Mouse (Mus musculus) liver, adult 2 months (tissue): ENCODE results near the gene Meis2. TPM values are rescaled to one million over a fixed set of nuclear protein-coding genes. Genes with fewer than 3 reads are reported as not detected.
A peak's percentile ranks its signal among the peaks of the same experiment; 100 is the strongest.

Experiments
- DNase-seq: peaks from one replicate; pipeline ENCODE4 v3.0.0-alpha.2; 2011; ENCODE audit warnings: low read depth, low spot score; ENCODE audit errors: extremely low read depth
- H3K27ac ChIP-seq: fragments of 200-500 bp; replicated peaks from 2 replicates; pipeline ENCODE4 v1.5.1; 2012; ENCODE audit warnings: low read depth, mild to moderate bottlenecking, control low read depth, inconsistent platforms, low read length; ENCODE audit not compliant: insufficient read depth
- H3K27me3 ChIP-seq: fragments of 200-500 bp; 2 replicates; pipeline ENCODE4 v1.6.1; 2012; ENCODE audit warnings: mild to moderate bottlenecking, moderate library complexity, low read length, inconsistent platforms; ENCODE audit not compliant: control insufficient read depth, insufficient read depth
- H3K36me3 ChIP-seq: fragments of 200-500 bp; 2 replicates; pipeline ENCODE4 v1.6.1; 2012; ENCODE audit warnings: low read length, inconsistent platforms; ENCODE audit not compliant: control insufficient read depth, insufficient read depth
- H3K4me1 ChIP-seq: fragments of 200-500 bp; 2 replicates; pipeline ENCODE4 v1.6.1; 2011; ENCODE audit warnings: low read length; ENCODE audit not compliant: control insufficient read depth, insufficient read depth
- H3K4me3 ChIP-seq: fragments of 200-500 bp; 2 replicates; pipeline ENCODE4 v1.5.1; 2011; ENCODE audit warnings: low read depth, mild to moderate bottlenecking, control low read depth, low read length, moderate library complexity; ENCODE audit not compliant: insufficient read depth
- H3K79me2 ChIP-seq: fragments of 200-500 bp; 2 replicates; pipeline ENCODE4 v1.6.1; 2012; ENCODE audit warnings: inconsistent platforms, mild to moderate bottlenecking, low read length, moderate library complexity; ENCODE audit not compliant: control insufficient read depth, insufficient read depth
- H3K9ac ChIP-seq: fragments of 200-500 bp; 2 replicates; pipeline ENCODE4 v1.6.1; 2012; ENCODE audit warnings: low read depth, mild to moderate bottlenecking, control low read depth, inconsistent platforms, low read length
- CTCF ChIP-seq: fragments of 200-500 bp; IDR thresholded peaks from 2 replicates; pipeline ENCODE4 v1.5.1; 2011; ENCODE audit warnings: low read depth, low read length, control low read depth
- POLR2A ChIP-seq: fragments of 200-500 bp; IDR thresholded peaks from 2 replicates; pipeline ENCODE4 v1.6.1; 2011; ENCODE audit warnings: low read length, control low read depth; ENCODE audit not compliant: insufficient read depth; ENCODE audit errors: extremely low read depth
- WGBS: fragments of 180-500 bp; shearing (Covaris S2); methylation state at CpG from one replicate; pipeline ENCODE4 v1.1.7; 2018; 5-methylcytosine and 5-hydroxymethylcytosine counted together
- polyA plus RNA-seq: library from polyadenylated mRNA; depleted of rRNA; stranded (reverse); fragments of >200 nt; gene quantifications from 2 replicates; pipeline ENCODE4 v1.2.3, GENCODE M21; 2012
- total RNA-seq: library from RNA; depleted of rRNA; stranded (reverse); fragments of >200 nt; gene quantifications from 2 replicates; pipeline ENCODE4 v1.2.3, GENCODE M21; 2014

The Meis2 gene
- total and polyA plus RNA-seq, 2 experiments = 2.2 to 4.5 TPM

GRCm38 (mm10) chr2:116028127-116028526 lies 37.5 kb downstream of the Meis2 start:
- H3K27ac ChIP-seq = no peak overlapping the region
- 62% methylated on average over 3 of the region's 3 CpGs for WGBS

GRCm38 (mm10) chr2:116022876-116023275 lies 42.8 kb downstream of the Meis2 start:
- Histone ChIP-seq H3K79me2 (no peaks in the 10 kb centered on the region), H3K4me1 (peaks cover 3% of the 10 kb centered on the region; the same call in 1 of the 2 replicates), H3K4me3 (no peak overlapping the region), H3K36me3 (no peaks in the 10 kb centered on the region), H3K9ac (no peak overlapping the region), H3K27me3 (no peaks in the 10 kb centered on the region), H3K27ac (no peak overlapping the region)
- DNase-seq = no peak
- no peak for TF ChIP-seq POLR2A
- TF ChIP-seq CTCF = no peak
- WGBS = 91% methylated on average over 5 of the region's 5 CpGs

More at GRCm38 (mm10) chr2:116028127-116028526, 37.5 kb downstream of the Meis2 start:
- H3K79me2 ChIP-seq = no peaks in the 10 kb centered on the region
- no peak overlapping the region for H3K4me3 ChIP-seq
- DNase-seq = no peak
- TF ChIP-seq CTCF (no peak), POLR2A (no peak)
- H3K4me1 ChIP-seq = no peaks in the 10 kb centered on the region
- no peak overlapping the region for H3K9ac ChIP-seq
- H3K36me3 ChIP-seq = no peaks in the 10 kb centered on the region
- no peaks in the 10 kb centered on the region for H3K27me3 ChIP-seq

- no peaks in the 10 kb centered on the region for H3K79me2 ChIP-seq
- H3K36me3 ChIP-seq = no peaks in the 10 kb centered on the region
- H3K4me1 ChIP-seq = peaks cover 3% of the 10 kb centered on the region; the same call in 1 of the 2 replicates
- TF ChIP-seq CTCF = no peak
- TF ChIP-seq POLR2A = no peak
- H3K27me3 ChIP-seq = no peaks in the 10 kb centered on the region
- DNase-seq = no peak
- H3K27ac ChIP-seq = no peak overlapping the region
- no peak overlapping the region for H3K4me3 ChIP-seq
- WGBS = 80% methylated on average over 4 of the region's 4 CpGs
- no peak overlapping the region for H3K9ac ChIP-seq
These were observed 43.7 kb downstream of the Meis2 start for GRCm38 (mm10) chr2:116021931-116022330.

- 8% methylated on average over 9 of the region's 9 CpGs for WGBS
- no peaks in the 10 kb centered on the region for H3K36me3 ChIP-seq
- peak; percentile 80 for DNase-seq
- no peak overlapping the region for H3K4me3 ChIP-seq
- 0 out of 2 replicates have a peak overlapping the region, but pooled peaks have one; percentile 14 for H3K27ac ChIP-seq
- no peaks in the 10 kb centered on the region for H3K79me2 ChIP-seq
- H3K4me1 ChIP-seq = peaks cover 3% of the 10 kb centered on the region; the same call in 1 of the 2 replicates
- H3K27me3 ChIP-seq = no peaks in the 10 kb centered on the region
- no peak overlapping the region for H3K9ac ChIP-seq
- TF ChIP-seq CTCF (no peak), POLR2A (no peak)
These were observed 44.6 kb downstream of the Meis2 start for GRCm38 (mm10) chr2:116021046-116021445.

GRCm38 (mm10) chr2:116020451-116020951 lies 45.1 kb downstream of the Meis2 start:
- DNase-seq = no peak
- Histone ChIP-seq H3K27ac (no peak overlapping the region), H3K79me2 (no peaks in the 10 kb centered on the region), H3K4me1 (peaks cover 3% of the 10 kb centered on the region; the same call in 1 of the 2 replicates), H3K4me3 (no peak overlapping the region), H3K9ac (no peak overlapping the region), H3K27me3 (no peaks in the 10 kb centered on the region), H3K36me3 (no peaks in the 10 kb centered on the region)
- TF ChIP-seq CTCF (no peak), POLR2A (no peak)
- WGBS = 56% methylated on average over 5 of the region's 5 CpGs

- no peak overlapping the region for H3K9ac ChIP-seq
- 67% methylated on average over 9 of the region's 9 CpGs for WGBS
- TF ChIP-seq POLR2A = no peak
- no peak for TF ChIP-seq CTCF
- H3K4me1 ChIP-seq = peaks cover 3% of the 10 kb centered on the region; the same call in 1 of the 2 replicates
- H3K27ac ChIP-seq = no peak overlapping the region
- no peaks in the 10 kb centered on the region for H3K79me2 ChIP-seq
- no peaks in the 10 kb centered on the region for H3K36me3 ChIP-seq
- H3K4me3 ChIP-seq = no peak overlapping the region
- no peaks in the 10 kb centered on the region for H3K27me3 ChIP-seq
- DNase-seq = no peak
These were observed 45.7 kb downstream of the Meis2 start for GRCm38 (mm10) chr2:116019959-116020358.
